Mouse (Mus musculus) neural tube, embryonic 12.5 days (tissue): ENCODE data around the gene Aim2. TPM values are rescaled to one million over a fixed set of nuclear protein-coding genes. Genes with fewer than 3 reads are reported as not detected.
A peak's percentile ranks its signal among the peaks of the same experiment; 100 is the strongest.
"Not testable (repeated sequence)": the region's sequence is repeated elsewhere in the genome, so short reads cannot be mapped to it uniquely, and the experiment has no call there.

Experiments used
- ATAC-seq: fragments of 200-750 bp; cut with Nextera tagmentation; 2 replicates; pipeline ENCODE4 v1.8.0; 2017; ENCODE audit warnings: low read depth, mild to moderate bottlenecking, moderate TSS enrichment, moderate library complexity; ENCODE audit not compliant: low FRiP score
- H3K27ac ChIP-seq: fragments of 300-500 bp; sonication (generic); 2 replicates; pipeline ENCODE4 v1.5.1; 2016
- H3K27me3 ChIP-seq: fragments of 300-500 bp; sonication (generic); replicated peaks from 2 replicates; pipeline ENCODE4 v1.6.1; 2016; ENCODE audit warnings: mild to moderate bottlenecking
- H3K36me3 ChIP-seq: fragments of 300-500 bp; sonication (generic); 2 replicates; pipeline ENCODE4 v1.6.1; 2016; ENCODE audit warnings: mild to moderate bottlenecking
- H3K4me1 ChIP-seq: fragments of 300-500 bp; sonication (generic); 2 replicates; pipeline ENCODE4 v1.6.1; 2016
- H3K4me2 ChIP-seq: fragments of 300-500 bp; sonication (generic); replicated peaks from 2 replicates; pipeline ENCODE4 v1.6.1; 2016; ENCODE audit warnings: mild to moderate bottlenecking
- H3K4me3 ChIP-seq: fragments of 300-500 bp; sonication (generic); 2 replicates; pipeline ENCODE4 v1.5.1; 2016
- H3K9ac ChIP-seq: fragments of 300-500 bp; sonication (generic); 2 replicates; pipeline ENCODE4 v1.6.1; 2016; ENCODE audit warnings: mild to moderate bottlenecking
- H3K9me3 ChIP-seq: fragments of 300-500 bp; sonication (generic); 2 replicates; pipeline ENCODE4 v1.6.1; 2016; ENCODE audit warnings: mild to moderate bottlenecking
- WGBS: fragments of 180-500 bp; shearing (Covaris S2); methylation state at CpG from one replicate; pipeline ENCODE4 v1.1.7; 2016; 5-methylcytosine and 5-hydroxymethylcytosine counted together
- polyA plus RNA-seq: library from polyadenylated mRNA; unstranded; fragments of >200 nt; fragmentation: Nextera tagmentation; extraction: Ambion mirVana; gene quantifications from 2 replicates; pipeline ENCODE4 v1.2.1, GENCODE M21; 2016

Gene Aim2
- polyA plus RNA-seq, 1 experiment from 2014 or later = 3.8 TPM

DNA sequence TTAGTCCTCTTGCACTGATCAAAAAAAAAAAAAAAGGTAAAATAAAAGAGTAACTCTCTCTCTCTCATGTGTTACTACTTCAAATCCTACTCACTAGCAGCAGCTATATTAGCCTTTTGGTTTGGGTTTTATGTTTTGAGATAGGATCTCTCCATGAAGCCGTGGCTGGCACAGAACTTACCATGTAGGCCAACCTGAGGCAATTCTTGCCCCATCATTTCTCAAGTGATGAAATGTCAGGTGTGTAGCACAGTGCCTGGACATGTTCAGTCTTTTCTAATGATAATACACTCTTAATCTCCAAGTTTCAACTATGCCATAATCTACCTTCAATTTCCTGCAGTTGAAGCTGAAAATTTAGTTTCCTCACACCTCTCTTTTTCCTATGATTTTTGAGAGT is 92.4 kb downstream of the Aim2 start:
- ATAC-seq = no peak
- H3K4me3 ChIP-seq = no peak overlapping the region
- no peak overlapping the region for H3K4me2 ChIP-seq
- H3K9me3 ChIP-seq = no peaks in the 10 kb centered on the region
- 86% methylated on average over 1 of the region's 1 CpGs for WGBS
- H3K36me3 ChIP-seq = no peaks in the 10 kb centered on the region
- H3K27ac ChIP-seq = no peak overlapping the region
- no peaks in the 10 kb centered on the region for H3K27me3 ChIP-seq
- no peaks in the 10 kb centered on the region for H3K4me1 ChIP-seq
- no peak overlapping the region for H3K9ac ChIP-seq

DNA sequence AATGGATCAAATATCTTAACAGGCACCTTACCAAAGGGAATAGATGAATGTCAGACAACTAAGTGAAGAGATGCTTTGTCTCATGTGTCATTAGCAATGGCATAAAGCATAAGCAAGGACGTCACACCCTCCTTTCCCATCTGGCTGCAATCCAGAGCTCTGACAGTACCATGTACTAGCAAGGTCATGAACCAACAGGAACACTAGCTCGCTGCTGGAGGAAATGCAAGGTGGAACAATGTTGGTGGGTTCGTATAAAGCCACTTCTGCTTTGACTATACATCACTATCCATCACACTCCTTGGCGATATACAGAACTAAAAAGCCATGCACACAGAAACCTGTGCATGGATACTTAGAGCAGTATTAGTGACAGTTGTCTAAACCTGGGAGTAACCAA is 96.4 kb downstream of the Aim2 start:
- no peak overlapping the region for H3K27ac ChIP-seq
- no peaks in the 10 kb centered on the region for H3K27me3 ChIP-seq
- H3K36me3 ChIP-seq = no peaks in the 10 kb centered on the region
- 79% methylated on average over 4 of the region's 4 CpGs for WGBS
- ATAC-seq = no peak
- H3K4me2 ChIP-seq = no peak overlapping the region
- H3K9me3 ChIP-seq = no peaks in the 10 kb centered on the region
- H3K9ac ChIP-seq = no peak overlapping the region
- no peak overlapping the region for H3K4me3 ChIP-seq
- H3K4me1 ChIP-seq = no peaks in the 10 kb centered on the region

DNA sequence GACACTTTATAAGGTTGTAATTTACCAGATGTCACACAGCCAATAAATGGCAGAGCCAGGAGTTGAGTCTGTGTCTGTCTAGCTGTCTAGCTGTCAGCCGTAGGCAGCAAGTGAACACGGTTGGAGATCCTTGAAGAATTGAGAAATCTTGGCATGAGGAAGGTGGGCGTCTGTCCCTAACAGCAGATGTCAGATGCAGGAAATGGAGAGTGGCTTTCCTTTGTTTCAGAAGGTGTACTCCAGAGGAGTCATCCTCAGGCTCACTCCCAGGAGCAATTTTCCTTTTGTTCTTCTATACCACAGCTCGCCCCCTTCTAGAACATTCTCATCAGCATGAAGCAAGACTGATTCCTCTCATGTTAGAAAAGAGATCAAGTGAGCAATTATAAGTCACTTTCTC is 99.9 kb downstream of the Aim2 start:
- H3K36me3 ChIP-seq = no peaks in the 10 kb centered on the region
- no peak for ATAC-seq

GRCm38 (mm10) chr1:173451665-173452064 is 101.0 kb downstream of the Aim2 start:
- Histone ChIP-seq H3K4me2 (no peak overlapping the region), H3K27ac (no peak overlapping the region), H3K9ac (no peak overlapping the region), H3K27me3 (no peaks in the 10 kb centered on the region), H3K4me1 (no peaks in the 10 kb centered on the region), H3K4me3 (no peak overlapping the region), H3K9me3 (no peaks in the 10 kb centered on the region), H3K36me3 (no peaks in the 10 kb centered on the region)
- 90% methylated on average over 5 of the region's 5 CpGs for WGBS
- no peak for ATAC-seq

More for the DNA sequence above, 99.9 kb downstream of the Aim2 start:
- no peak overlapping the region for H3K4me2 ChIP-seq
- WGBS = 86% methylated on average over 4 of the region's 4 CpGs
- no peaks in the 10 kb centered on the region for H3K27me3 ChIP-seq
- H3K4me3 ChIP-seq = no peak overlapping the region
- H3K9ac ChIP-seq = no peak overlapping the region
- no peaks in the 10 kb centered on the region for H3K4me1 ChIP-seq
- H3K9me3 ChIP-seq = no peaks in the 10 kb centered on the region
- H3K27ac ChIP-seq = no peak overlapping the region

GRCm38 (mm10) chr1:173456139-173456754 is 105.6 kb downstream of the Aim2 start:
- Histone ChIP-seq H3K27me3 (no peaks in the 10 kb centered on the region), H3K9me3 (no peaks in the 10 kb centered on the region), H3K27ac (no peak overlapping the region), H3K4me2 (no peak overlapping the region), H3K36me3 (no peaks in the 10 kb centered on the region), H3K9ac (no peak overlapping the region), H3K4me1 (no peaks in the 10 kb centered on the region), H3K4me3 (no peak overlapping the region)
- WGBS = 55% methylated on average over 7 of the region's 7 CpGs
- ATAC-seq = peak; percentile 77; the same call in 1 of the 2 replicates

- Histone ChIP-seq H3K9ac (no peak overlapping the region), H3K27me3 (no peaks in the 10 kb centered on the region), H3K36me3 (no peaks in the 10 kb centered on the region), H3K4me2 (no peak overlapping the region), H3K27ac (no peak overlapping the region), H3K4me1 (no peaks in the 10 kb centered on the region), H3K9me3 (no peaks in the 10 kb centered on the region), H3K4me3 (no peak overlapping the region)
- no peak for ATAC-seq
- WGBS = 92% methylated on average over 5 of the region's 5 CpGs
Measured at GRCm38 (mm10) chr1:173456761-173457160, 106.1 kb downstream of the Aim2 start.

DNA sequence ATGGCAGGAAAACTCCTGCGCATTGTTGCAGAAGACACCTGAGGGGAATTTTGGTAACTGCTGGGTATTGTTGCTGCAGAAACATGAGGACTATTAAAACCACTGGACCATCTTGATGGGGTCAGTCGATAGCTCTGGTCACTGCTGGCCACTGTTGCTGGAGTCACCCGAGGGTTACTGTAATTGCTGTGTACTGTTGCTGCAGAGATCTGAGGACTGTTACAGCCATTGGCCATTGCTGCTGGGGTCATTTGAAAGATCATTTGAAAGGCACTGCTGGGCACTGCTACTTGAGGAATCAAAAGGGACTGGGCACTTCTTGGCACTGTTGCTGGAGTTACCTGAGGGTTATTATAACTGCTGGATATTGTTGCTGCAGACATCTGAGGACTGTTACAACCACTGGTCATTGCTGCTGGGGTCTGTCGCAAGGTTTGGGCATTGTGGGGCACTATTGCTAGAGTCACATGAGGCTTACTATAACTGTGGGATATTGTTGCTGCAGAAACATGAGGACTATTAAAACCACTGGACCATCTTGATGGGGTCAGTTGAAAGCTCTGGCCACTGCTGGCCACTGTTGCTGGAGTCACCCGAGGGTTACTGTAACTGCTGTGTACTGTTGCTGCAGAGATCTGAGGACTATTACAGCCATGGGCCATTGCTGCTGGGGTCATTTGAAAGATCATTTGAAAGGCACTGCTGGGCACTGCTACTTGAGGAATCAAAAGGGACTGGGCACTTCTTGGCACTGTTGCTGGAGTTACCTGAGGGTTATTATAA is 129.9 kb downstream of the Aim2 start:
- not testable (repeated sequence) for H3K27ac ChIP-seq, H3K9me3 ChIP-seq, H3K27me3 ChIP-seq, H3K9ac ChIP-seq, H3K36me3 ChIP-seq, H3K4me3 ChIP-seq, H3K4me1 ChIP-seq, ATAC-seq, H3K4me2 ChIP-seq
- 81% methylated on average over 5 of the region's 5 CpGs for WGBS

DNA sequence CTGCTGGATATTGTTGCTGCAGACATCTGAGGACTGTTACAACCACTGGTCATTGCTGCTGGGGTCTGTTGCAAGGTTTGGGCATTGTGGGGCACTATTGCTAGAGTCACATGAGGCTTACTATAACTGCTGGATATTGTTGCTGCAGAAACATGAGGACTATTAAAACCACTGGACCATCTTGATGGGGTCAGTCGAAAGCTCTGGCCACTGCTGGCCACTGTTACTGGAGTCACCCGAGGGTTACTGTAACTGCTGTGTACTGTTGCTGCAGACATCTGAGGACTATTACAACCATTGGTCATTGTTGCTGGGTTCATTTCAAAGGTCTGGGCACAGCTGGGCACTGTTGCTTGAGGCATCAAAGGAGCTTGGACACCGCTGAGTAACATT is 130.5 kb downstream of the Aim2 start:
- WGBS = 86% methylated on average over 3 of the region's 3 CpGs
- H3K36me3 ChIP-seq, H3K4me3 ChIP-seq, ATAC-seq, H3K9ac ChIP-seq, H3K4me2 ChIP-seq, H3K27me3 ChIP-seq, H3K4me1 ChIP-seq, H3K27ac ChIP-seq, H3K9me3 ChIP-seq: not testable (repeated sequence)

GRCm38 (mm10) chr1:173490812-173491480 is 140.3 kb downstream of the Aim2 start, which contains the start of gene Ifi206:
Ifi206 (minus strand) TSS chr1:173491041.
- not testable (repeated sequence) for H3K4me2 ChIP-seq, H3K36me3 ChIP-seq, H3K9me3 ChIP-seq, ATAC-seq, H3K4me1 ChIP-seq, H3K27me3 ChIP-seq, H3K4me3 ChIP-seq, H3K27ac ChIP-seq, H3K9ac ChIP-seq
- WGBS = 79% methylated on average over 3 of the region's 3 CpGs

DNA sequence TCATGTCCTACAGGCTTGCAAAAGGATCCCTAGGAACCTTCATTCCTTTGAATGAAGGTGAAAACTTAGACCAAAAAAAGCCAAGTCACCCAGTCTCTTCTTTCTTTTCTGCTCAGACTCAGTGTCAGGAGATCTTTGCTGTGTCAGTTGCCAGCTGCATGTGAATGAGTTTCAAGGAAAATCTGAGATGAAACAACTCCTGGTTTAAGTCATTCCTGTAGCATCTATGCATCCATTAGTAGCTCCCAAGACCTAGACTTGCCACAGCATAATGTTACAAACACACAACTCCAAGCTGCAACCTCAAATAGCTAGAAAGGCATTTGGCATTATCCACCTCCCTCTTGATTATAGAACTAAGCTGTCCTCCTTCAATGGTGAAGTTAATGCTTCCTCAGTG is 140.8 kb downstream of the Aim2 start:
- H3K9ac ChIP-seq, H3K4me3 ChIP-seq, H3K27ac ChIP-seq, H3K4me1 ChIP-seq, H3K9me3 ChIP-seq, H3K36me3 ChIP-seq, H3K4me2 ChIP-seq, ATAC-seq, H3K27me3 ChIP-seq: not testable (repeated sequence)

GRCm38 (mm10) chr1:173510595-173510994 is 159.9 kb downstream of the Aim2 start:
- not testable (repeated sequence) for H3K27ac ChIP-seq, ATAC-seq, H3K9me3 ChIP-seq, H3K27me3 ChIP-seq, H3K4me1 ChIP-seq, H3K4me2 ChIP-seq, H3K4me3 ChIP-seq, H3K36me3 ChIP-seq, H3K9ac ChIP-seq
- WGBS = 92% methylated on average over 2 of the region's 2 CpGs
